Mouse (Mus musculus): ENCODE results near the gene Nop9. TPM values are rescaled to one million over a fixed set of nuclear protein-coding genes. Genes with fewer than 3 reads are reported as not detected.

The Nop9 gene
- total and polyA plus RNA-seq, 2 experiments from 2014 or later, result 14.2 to 20.2 TPM

DNA sequence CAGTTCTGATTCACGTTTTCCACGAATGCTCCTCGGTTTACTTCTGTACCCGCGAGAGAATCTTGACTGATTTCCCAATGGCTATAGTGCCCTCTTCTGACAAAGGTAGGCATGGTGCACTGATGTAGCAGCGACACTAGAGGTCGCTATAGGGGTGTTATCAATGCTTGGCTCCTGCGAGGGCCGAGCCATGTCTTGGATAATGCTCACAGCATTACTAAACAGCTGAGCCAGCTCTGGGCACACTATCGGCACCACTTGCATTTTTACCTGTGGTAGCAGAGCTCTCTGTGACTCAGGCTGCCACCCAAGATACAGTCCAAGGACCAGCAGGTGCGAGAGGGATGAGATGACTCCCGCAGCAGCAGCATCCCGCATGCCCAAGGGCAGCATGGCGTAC is 35.8 kb downstream of the Nop9 start:
- no peaks in the 10 kb centered on the region; the same call in 1 of the 2 replicates for H3K4me1 ChIP-seq (ENCODE audit: control insufficient read depth, insufficient read depth)

GRCm38 (mm10) chr14:55782361-55782960 is 37.0 kb downstream of the Nop9 start:
- Histone ChIP-seq H3K4me1 (ENCODE audit: control insufficient read depth, insufficient read depth) (no peaks in the 10 kb centered on the region; the same call in 1 of the 2 replicates), H3K27me3 (ENCODE audit: control insufficient read depth, insufficient read depth, low read length) (peaks cover 35% of the 10 kb centered on the region), H3K4me2 (ENCODE audit: low read depth, low read length) (peak overlapping the region; percentile 61), H3K9me3 (replicated peaks; ENCODE audit: control insufficient read depth, low read length) (no peaks in the 10 kb centered on the region), H3K9ac (replicated peaks; ENCODE audit: low read depth, low read length) (peak overlapping the region; percentile 47; the same call in 1 of the 2 replicates), H3K4me3 (ENCODE audit: low read depth, low read length) (peak overlapping the region; percentile 47), H3K36me3 (replicated peaks; ENCODE audit: control insufficient read depth, insufficient read depth, low read length) (peaks cover 4% of the 10 kb centered on the region; the same call in 1 of the 2 replicates), H3K27ac (ENCODE audit: low read depth) (peak overlapping the region; percentile 69)
- 32% methylated on average over 9 of the region's 9 CpGs for WGBS
- ATAC-seq (ENCODE audit: insufficient read depth, low read depth) (no peak), DNase-seq (ENCODE audit: low spot score) (no peak)
- no peak for TF ChIP-seq EP300 (IDR thresholded peaks at IDR 0.05; ENCODE audit: low read depth)
- no peak for TF ChIP-seq CTCF (IDR thresholded peaks at IDR 0.05; ENCODE audit: low read depth)

More for the DNA sequence above, 35.8 kb downstream of the Nop9 start:
- WGBS, result 18% methylated on average over 14 of the region's 14 CpGs
- Histone ChIP-seq H3K9me3 (replicated peaks; ENCODE audit: control insufficient read depth, low read length) (no peaks in the 10 kb centered on the region), H3K9ac (replicated peaks; ENCODE audit: low read depth, low read length) (no peak overlapping the region), H3K4me3 (ENCODE audit: low read depth, low read length) (0 out of 2 replicates have a peak overlapping the region, but pooled peaks have one; percentile 4), H3K4me2 (ENCODE audit: low read depth, low read length) (peak overlapping the region; percentile 61), H3K36me3 (replicated peaks; ENCODE audit: control insufficient read depth, insufficient read depth, low read length) (peaks cover 4% of the 10 kb centered on the region; the same call in 1 of the 2 replicates), H3K27me3 (ENCODE audit: control insufficient read depth, insufficient read depth, low read length) (peaks cover 27% of the 10 kb centered on the region), H3K27ac (ENCODE audit: low read depth) (no peak overlapping the region)
- TF ChIP-seq EP300 (IDR thresholded peaks at IDR 0.05; ENCODE audit: low read depth) (no peak), CTCF (IDR thresholded peaks at IDR 0.05; ENCODE audit: low read depth) (peak; percentile 99)
- DNase-seq (ENCODE audit: low spot score) (peak; percentile 81), ATAC-seq (ENCODE audit: insufficient read depth, low read depth) (peak; percentile 71)

DNA sequence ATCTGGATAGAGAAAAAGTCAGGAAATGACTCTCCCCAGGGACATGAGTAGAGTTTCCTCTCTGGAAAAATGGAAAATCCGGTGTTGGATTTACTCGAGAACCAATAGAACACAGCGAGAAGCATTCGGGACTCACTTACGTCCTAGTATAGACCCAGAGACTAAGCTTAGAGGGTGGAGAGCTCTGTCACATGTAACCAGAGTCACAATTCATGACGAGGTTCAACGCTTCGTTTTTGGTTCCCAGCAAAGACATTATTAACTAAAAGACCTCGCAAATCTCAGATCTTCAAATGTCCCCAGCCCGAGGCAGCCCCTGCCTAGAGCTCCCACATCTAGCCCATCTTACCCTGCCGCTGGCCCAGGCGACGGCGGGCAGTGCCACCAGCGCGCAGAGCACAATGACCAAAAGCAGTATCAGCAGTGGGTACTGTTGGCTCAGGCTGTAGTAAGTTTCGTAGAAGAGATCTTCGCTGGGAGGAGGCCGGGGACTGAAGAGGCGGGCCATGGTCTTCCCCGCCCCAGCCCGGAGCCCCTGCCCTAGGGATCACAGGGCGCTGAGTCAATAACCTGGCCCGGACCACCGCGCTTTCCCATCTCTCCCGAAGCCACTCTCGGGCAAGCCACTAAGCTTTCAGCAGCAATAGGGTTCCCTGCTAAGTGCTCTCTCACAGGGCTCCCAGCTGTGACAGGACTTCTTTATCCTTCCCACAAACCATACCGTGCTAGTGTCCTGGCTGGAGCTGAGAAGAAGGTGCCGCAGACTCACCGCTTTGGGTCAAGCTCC is 37.9 kb downstream of the Nop9 start:
- DNase-seq (ENCODE audit: low spot score) (peak; percentile 89), ATAC-seq (ENCODE audit: insufficient read depth, low read depth) (peak; percentile 61)
- H3K4me3 ChIP-seq (ENCODE audit: low read depth, low read length), result peak overlapping the region; percentile 47
- H3K27me3 ChIP-seq (ENCODE audit: control insufficient read depth, insufficient read depth, low read length), result peaks cover 44% of the 10 kb centered on the region
- H3K36me3 ChIP-seq (replicated peaks; ENCODE audit: control insufficient read depth, insufficient read depth, low read length), result peaks cover 2% of the 10 kb centered on the region; the same call in 1 of the 2 replicates
- H3K27ac ChIP-seq (ENCODE audit: low read depth), result peak overlapping the region; percentile 69
- H3K9ac ChIP-seq (replicated peaks; ENCODE audit: low read depth, low read length), result peak overlapping the region; percentile 27; the same call in 1 of the 2 replicates
- TF ChIP-seq EP300 (IDR thresholded peaks at IDR 0.05; ENCODE audit: low read depth), result no peak
- TF ChIP-seq CTCF (IDR thresholded peaks at IDR 0.05; ENCODE audit: low read depth), result no peak
- H3K9me3 ChIP-seq (replicated peaks; ENCODE audit: control insufficient read depth, low read length), result no peaks in the 10 kb centered on the region
- peak overlapping the region; percentile 61 for H3K4me2 ChIP-seq (ENCODE audit: low read depth, low read length)
- 2% methylated on average over 31 of the region's 31 CpGs for WGBS
- peaks cover 4% of the 10 kb centered on the region for H3K4me1 ChIP-seq (ENCODE audit: control insufficient read depth, insufficient read depth)

- H3K27ac ChIP-seq (ENCODE audit: low read depth), result peak within 1 kb of the TSS; percentile 69
- ATAC-seq (ENCODE audit: insufficient read depth, low read depth), result no peak
- H3K4me1 ChIP-seq (ENCODE audit: control insufficient read depth, insufficient read depth), result peaks cover 10% of the 10 kb centered on the region
- no peak for TF ChIP-seq CTCF (IDR thresholded peaks at IDR 0.05; ENCODE audit: low read depth)
- no peak for TF ChIP-seq EP300 (IDR thresholded peaks at IDR 0.05; ENCODE audit: low read depth)
- peaks cover 49% of the 10 kb centered on the region for H3K27me3 ChIP-seq (ENCODE audit: control insufficient read depth, insufficient read depth, low read length)
- H3K4me2 ChIP-seq (ENCODE audit: low read depth, low read length), result peak within 1 kb of the TSS; percentile 61
- DNase-seq (ENCODE audit: low spot score), result no peak
- peak within 1 kb of the TSS; percentile 47; the same call in 1 of the 2 replicates for H3K9ac ChIP-seq (replicated peaks; ENCODE audit: low read depth, low read length)
- no peaks in the 10 kb centered on the region; the same call in 1 of the 2 replicates for H3K36me3 ChIP-seq (replicated peaks; ENCODE audit: control insufficient read depth, insufficient read depth, low read length)
- WGBS, result 5% methylated on average over 13 of the region's 13 CpGs
- no peaks in the 10 kb centered on the region for H3K9me3 ChIP-seq (replicated peaks; ENCODE audit: control insufficient read depth, low read length)
- peak within 1 kb of the TSS; percentile 47 for H3K4me3 ChIP-seq (ENCODE audit: low read depth, low read length)
Measured at GRCm38 (mm10) chr14:55783958-55784235, 38.4 kb downstream of the Nop9 start, which contains the start of gene Adcy4. Adcy4 (minus strand) TSS chr14:55784095.

GRCm38 (mm10) chr14:55785195-55785594 is 39.7 kb downstream of the Nop9 start:
- Histone ChIP-seq H3K27me3 (ENCODE audit: control insufficient read depth, insufficient read depth, low read length) (peaks cover 51% of the 10 kb centered on the region), H3K36me3 (replicated peaks; ENCODE audit: control insufficient read depth, insufficient read depth, low read length) (no peaks in the 10 kb centered on the region), H3K27ac (ENCODE audit: low read depth) (no peak overlapping the region), H3K4me1 (ENCODE audit: control insufficient read depth, insufficient read depth) (peaks cover 11% of the 10 kb centered on the region), H3K4me2 (ENCODE audit: low read depth, low read length) (no peak overlapping the region), H3K9me3 (replicated peaks; ENCODE audit: control insufficient read depth, low read length) (no peaks in the 10 kb centered on the region), H3K4me3 (ENCODE audit: low read depth, low read length) (no peak overlapping the region), H3K9ac (replicated peaks; ENCODE audit: low read depth, low read length) (no peak overlapping the region)
- no peak for DNase-seq (ENCODE audit: low spot score)
- TF ChIP-seq CTCF (IDR thresholded peaks at IDR 0.05; ENCODE audit: low read depth) (no peak), EP300 (IDR thresholded peaks at IDR 0.05; ENCODE audit: low read depth) (no peak)
- 33% methylated on average over 6 of the region's 6 CpGs for WGBS
- no peak for ATAC-seq (ENCODE audit: insufficient read depth, low read depth)
